Mouse (Mus musculus) intestine, embryonic 14.5 days (tissue): ENCODE results near the gene Dusp19. TPM values are rescaled to one million over a fixed set of nuclear protein-coding genes. Genes with fewer than 3 reads are reported as not detected.

Experiments
- ATAC-seq: fragments of 200-750 bp; cut with Nextera tagmentation; replicated peaks from 2 replicates; pipeline ENCODE4 v1.8.0; 2017; ENCODE audit warnings: low read depth, moderate number of reproducible peaks, moderate TSS enrichment, moderate library complexity; ENCODE audit not compliant: low FRiP score, low TSS enrichment
- DNase-seq: peaks from one replicate; pipeline ENCODE4 v3.0.0-alpha.2; 2018; ENCODE audit warnings: low spot score
- H3K27ac ChIP-seq: fragments of 300-500 bp; sonication (generic); 2 replicates; pipeline ENCODE4 v1.5.1; 2014; ENCODE audit warnings: low read depth, mild to moderate bottlenecking, control low read depth
- H3K27me3 ChIP-seq: fragments of 300-500 bp; sonication (generic); replicated peaks from 2 replicates; pipeline ENCODE4 v1.6.1; 2014; ENCODE audit warnings: low read length, control low read depth; ENCODE audit not compliant: control insufficient read depth, insufficient read depth
- H3K36me3 ChIP-seq: fragments of 300-500 bp; sonication (generic); 2 replicates; pipeline ENCODE4 v1.6.1; 2014; ENCODE audit warnings: low read length, control low read depth; ENCODE audit not compliant: control insufficient read depth, insufficient read depth
- H3K4me1 ChIP-seq: fragments of 300-500 bp; sonication (generic); replicated peaks from 2 replicates; pipeline ENCODE4 v1.6.1; 2014; ENCODE audit warnings: low read length, control low read depth, mixed read lengths; ENCODE audit not compliant: control insufficient read depth, insufficient read depth
- H3K4me2 ChIP-seq: fragments of 300-500 bp; sonication (generic); 2 replicates; pipeline ENCODE4 v1.6.1; 2014; ENCODE audit warnings: low read length
- H3K4me3 ChIP-seq: fragments of 300-500 bp; sonication (generic); 2 replicates; pipeline ENCODE4 v1.5.1; 2014; ENCODE audit warnings: low read depth, low read length, control low read depth, mixed read lengths
- H3K9ac ChIP-seq: fragments of 300-500 bp; sonication (generic); 2 replicates; pipeline ENCODE4 v1.6.1; 2014; ENCODE audit warnings: mild to moderate bottlenecking, low read length
- H3K9me3 ChIP-seq: fragments of 300-500 bp; sonication (generic); 2 replicates; pipeline ENCODE4 v1.6.1; 2016; ENCODE audit warnings: low read length, control low read depth; ENCODE audit not compliant: control insufficient read depth
- WGBS: fragments of 180-500 bp; shearing (Covaris S2); extraction: QIAGEN DNeasy Blood & Tissue Kit; methylation state at CpG from one replicate; pipeline ENCODE4 v1.1.7; 2014; 5-methylcytosine and 5-hydroxymethylcytosine counted together
- polyA plus RNA-seq: library from polyadenylated mRNA; unstranded; fragments of >200 nt; fragmentation: Nextera tagmentation; extraction: Ambion mirVana; gene quantifications from 2 replicates; pipeline ENCODE4 v1.2.1, GENCODE M21; 2014

Gene Dusp19
- polyA plus RNA-seq, 1 experiment from 2014 or later: 19.5 TPM

DNA sequence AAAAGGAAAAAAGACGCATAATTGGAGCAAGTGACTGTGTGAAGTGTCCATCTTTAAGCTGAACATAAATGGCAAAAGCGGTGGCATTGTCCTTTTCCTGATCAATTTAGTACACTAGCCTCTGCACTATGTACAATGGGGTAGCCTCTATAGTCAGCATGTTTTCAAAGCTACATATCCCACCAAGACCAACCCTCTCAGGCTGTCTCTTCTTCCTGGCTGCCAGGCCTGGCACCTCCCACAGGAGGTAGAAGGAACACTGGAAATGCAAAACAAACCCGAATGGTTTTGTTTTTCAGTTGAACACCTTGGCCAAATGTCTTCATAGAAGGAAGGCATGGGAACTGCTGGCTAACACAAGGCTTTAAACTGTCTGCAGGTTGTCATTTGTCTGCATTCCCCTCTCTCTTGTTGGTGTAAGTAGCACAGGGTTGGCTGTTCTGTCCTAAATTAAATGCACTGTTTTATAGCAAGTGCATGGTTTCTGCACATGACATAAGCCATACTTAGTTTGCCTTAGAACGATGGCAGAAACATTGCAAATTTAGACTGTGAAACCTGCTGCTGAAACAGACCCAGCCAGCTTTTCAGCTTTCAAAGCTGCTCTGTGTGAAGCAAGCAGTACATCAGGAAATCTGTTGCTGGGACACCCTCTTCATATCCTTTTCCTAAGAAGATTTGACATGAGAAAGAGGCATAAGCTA, 22.5 kb upstream of the Dusp19 start:
- Histone ChIP-seq H3K36me3 (no peaks in the 10 kb centered on the region), H3K27ac (no peak overlapping the region), H3K9me3 (no peaks in the 10 kb centered on the region), H3K27me3 (no peaks in the 10 kb centered on the region), H3K4me2 (no peak overlapping the region), H3K9ac (no peak overlapping the region), H3K4me1 (no peaks in the 10 kb centered on the region), H3K4me3 (no peak overlapping the region)
- DNase-seq (no peak), ATAC-seq (no peak)
- 66% methylated on average over 4 of the region's 4 CpGs for WGBS

DNA sequence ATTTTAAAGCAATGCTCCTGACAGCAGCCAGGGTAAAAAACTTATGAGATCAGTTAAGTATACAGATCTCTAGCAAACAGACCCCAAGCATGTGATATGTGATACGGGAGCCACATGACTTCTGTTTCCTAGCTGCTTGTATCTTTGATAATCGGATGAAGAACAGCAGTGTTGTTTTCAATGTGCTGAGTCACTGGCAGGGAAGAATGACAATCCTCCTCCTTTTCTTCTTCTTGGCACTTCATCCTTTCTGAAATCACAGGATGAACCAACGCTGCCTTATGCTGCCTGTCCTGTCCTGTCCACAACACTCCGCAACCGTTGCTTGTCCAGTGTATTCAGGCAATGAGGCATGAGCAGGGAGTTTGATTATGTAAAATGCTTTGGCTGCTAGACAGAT, 19.9 kb upstream of the Dusp19 start:
- Histone ChIP-seq H3K27ac (no peak overlapping the region), H3K4me3 (no peak overlapping the region), H3K27me3 (no peaks in the 10 kb centered on the region), H3K4me2 (no peak overlapping the region), H3K36me3 (no peaks in the 10 kb centered on the region), H3K9ac (no peak overlapping the region), H3K4me1 (no peaks in the 10 kb centered on the region), H3K9me3 (no peaks in the 10 kb centered on the region)
- ATAC-seq (no peak), DNase-seq (no peak)
- 70% methylated on average over 5 of the region's 5 CpGs for WGBS

DNA sequence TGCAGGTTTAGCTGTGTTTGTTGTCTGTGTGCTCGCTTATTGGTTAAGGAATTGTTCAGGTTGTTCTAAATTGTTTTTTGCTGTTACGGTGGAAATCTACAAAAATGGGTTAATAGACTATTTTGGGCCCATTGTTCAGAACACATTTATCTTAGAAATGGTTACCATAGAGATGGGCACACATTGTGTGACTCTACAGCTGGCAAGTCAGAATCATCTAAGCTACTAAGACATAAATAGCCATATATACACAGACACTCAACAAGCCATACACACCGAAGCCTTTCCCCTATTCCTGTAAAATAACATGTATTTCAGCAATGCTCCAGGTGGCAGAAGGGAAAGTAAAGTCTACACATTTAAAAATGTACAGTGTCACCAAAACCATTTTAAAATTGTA, 17.0 kb upstream of the Dusp19 start:
- no peak overlapping the region for H3K4me2 ChIP-seq
- H3K27ac ChIP-seq: no peak overlapping the region
- H3K36me3 ChIP-seq: no peaks in the 10 kb centered on the region
- no peak overlapping the region for H3K9ac ChIP-seq
- H3K4me1 ChIP-seq: no peaks in the 10 kb centered on the region
- no peak for ATAC-seq
- no peak for DNase-seq
- 91% methylated on average over 3 of the region's 3 CpGs for WGBS
- no peaks in the 10 kb centered on the region for H3K27me3 ChIP-seq
- H3K9me3 ChIP-seq: no peaks in the 10 kb centered on the region
- H3K4me3 ChIP-seq: no peak overlapping the region

DNA sequence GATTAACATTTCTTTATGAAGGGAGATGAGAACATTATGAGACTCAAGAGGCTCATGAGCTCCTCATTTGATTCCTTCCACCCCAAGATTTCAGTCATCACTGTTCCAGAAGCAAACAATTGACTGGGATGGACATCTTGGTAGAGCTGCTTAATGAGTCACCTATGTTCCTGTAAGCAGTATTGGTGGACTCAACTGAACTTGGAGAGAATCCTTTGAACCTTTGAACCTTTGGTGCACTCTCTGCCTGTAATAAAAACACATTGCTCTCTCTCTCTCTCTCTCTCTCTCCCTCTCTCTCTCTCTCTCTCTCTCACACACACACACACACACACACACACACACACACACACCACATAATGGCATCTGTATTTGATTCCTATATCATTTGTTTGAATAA, 16.2 kb upstream of the Dusp19 start:
- Histone ChIP-seq H3K9me3 (no peaks in the 10 kb centered on the region), H3K4me2 (no peak overlapping the region), H3K27me3 (no peaks in the 10 kb centered on the region), H3K27ac (no peak overlapping the region), H3K4me3 (no peak overlapping the region), H3K4me1 (no peaks in the 10 kb centered on the region), H3K36me3 (no peaks in the 10 kb centered on the region), H3K9ac (no peak overlapping the region)
- ATAC-seq: no peak
- no peak for DNase-seq

DNA sequence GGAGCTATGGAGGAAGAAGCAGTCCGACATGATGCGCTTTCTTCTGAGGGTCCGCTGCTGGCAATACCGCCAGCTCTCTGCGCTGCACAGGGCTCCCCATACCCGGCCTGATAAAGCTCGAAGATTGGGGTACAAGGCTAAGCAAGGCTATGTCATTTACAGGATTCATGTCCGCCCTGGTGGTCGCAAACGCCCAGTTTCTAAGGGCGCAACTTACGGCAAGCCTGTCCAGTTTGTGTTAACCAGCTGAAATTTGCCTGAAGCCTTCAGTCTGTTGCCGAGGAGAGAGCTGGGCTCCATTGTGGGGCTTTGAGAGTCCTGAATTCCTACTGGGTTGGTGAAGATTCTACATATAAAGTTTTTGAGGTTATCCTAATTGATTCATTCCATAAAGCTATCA, 14.1 kb upstream of the Dusp19 start:
- Histone ChIP-seq H3K4me3 (no peak overlapping the region), H3K27ac (no peak overlapping the region), H3K9ac (no peak overlapping the region), H3K4me2 (no peak overlapping the region), H3K9me3 (no peaks in the 10 kb centered on the region), H3K36me3 (no peaks in the 10 kb centered on the region), H3K27me3 (no peaks in the 10 kb centered on the region), H3K4me1 (no peaks in the 10 kb centered on the region)
- DNase-seq: no peak
- no peak for ATAC-seq
- WGBS: 94% methylated on average over 11 of the region's 13 CpGs

DNA sequence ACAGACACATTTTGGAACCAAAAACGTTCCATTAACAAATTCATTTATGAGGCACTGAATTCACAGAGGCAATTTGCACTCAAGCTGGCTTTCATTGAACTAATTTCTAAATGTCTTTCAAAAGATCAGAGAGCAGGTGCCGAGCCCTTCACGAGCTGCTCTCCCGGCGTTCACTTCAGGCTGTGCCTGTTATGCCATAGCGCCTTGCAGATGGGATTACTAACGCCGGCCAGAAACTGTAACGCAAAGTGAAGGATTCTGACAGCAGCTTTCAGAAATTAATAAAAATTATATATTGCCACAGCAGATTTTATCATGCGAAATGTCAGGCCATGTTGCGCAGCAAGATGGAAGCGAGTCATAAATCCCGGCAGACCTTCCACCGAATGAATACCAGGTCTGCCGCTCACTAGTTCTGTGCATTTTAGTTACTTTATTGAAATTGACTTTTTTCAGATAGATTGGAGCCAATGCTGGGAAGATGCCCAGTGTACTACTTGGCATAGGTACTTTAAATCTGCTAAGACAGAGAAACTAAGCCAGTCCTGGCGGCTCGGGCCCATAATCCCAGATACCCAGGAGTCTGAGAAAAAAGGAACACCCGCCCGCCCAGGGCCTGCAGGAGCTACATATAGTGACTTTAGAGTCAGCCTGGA, 12.9 kb upstream of the Dusp19 start:
- DNase-seq: no peak
- Histone ChIP-seq H3K27me3 (no peaks in the 10 kb centered on the region), H3K9me3 (no peaks in the 10 kb centered on the region), H3K4me1 (no peaks in the 10 kb centered on the region), H3K9ac (no peak overlapping the region), H3K4me2 (no peak overlapping the region), H3K36me3 (no peaks in the 10 kb centered on the region), H3K4me3 (no peak overlapping the region), H3K27ac (no peak overlapping the region)
- ATAC-seq: no peak
- 91% methylated on average over 19 of the region's 19 CpGs for WGBS

DNA sequence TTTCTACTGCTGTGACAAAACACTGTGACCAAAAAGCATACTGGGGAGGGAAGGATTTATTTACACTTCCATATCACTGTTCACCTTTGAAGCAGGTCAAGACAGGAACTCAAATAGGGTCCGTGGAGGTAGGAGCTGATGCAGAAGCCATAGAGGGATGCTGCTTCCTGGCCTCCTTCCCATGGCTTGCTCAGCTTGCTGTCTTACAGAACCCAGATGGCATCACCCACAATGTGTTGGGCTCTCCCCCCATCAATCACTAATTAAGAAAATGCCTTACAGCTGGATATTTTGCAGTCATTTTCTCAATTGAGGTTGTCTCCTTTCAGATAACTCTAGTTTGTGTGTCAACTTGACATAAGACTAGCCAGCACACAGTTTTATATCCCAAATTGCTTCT, 4.6 kb upstream of the Dusp19 start:
- DNase-seq: no peak

DNA sequence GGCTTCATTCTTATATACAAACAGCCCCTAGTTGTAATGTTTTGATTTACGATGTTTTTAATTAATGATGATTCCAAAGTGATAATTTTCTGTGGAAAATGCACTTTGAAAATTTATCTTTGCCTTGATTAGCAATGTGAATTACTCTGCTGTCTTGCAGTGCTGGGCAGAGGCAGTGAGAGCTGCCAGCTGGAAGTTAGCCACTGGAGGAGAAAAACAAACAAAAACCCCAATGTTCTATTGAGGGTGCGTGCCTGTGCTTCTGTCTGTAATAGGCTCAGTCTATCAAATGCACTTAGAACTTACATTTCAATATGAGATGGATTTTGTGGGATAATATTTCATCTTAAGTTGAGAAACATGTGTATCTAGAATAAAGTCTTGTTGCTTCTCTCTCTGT, 4.0 kb upstream of the Dusp19 start:
- no peak for ATAC-seq
- WGBS: 55% methylated on average over 2 of the region's 2 CpGs
- no peak overlapping the region for H3K4me2 ChIP-seq

More for the DNA sequence above, 4.6 kb upstream of the Dusp19 start:
- no peak overlapping the region for H3K9ac ChIP-seq
- ATAC-seq: no peak
- H3K4me3 ChIP-seq: no peak overlapping the region
- no peaks in the 10 kb centered on the region for H3K9me3 ChIP-seq
- 68% methylated on average over 1 of the region's 1 CpGs for WGBS
- H3K4me1 ChIP-seq: no peaks in the 10 kb centered on the region; the same call in 1 of the 2 replicates
- H3K36me3 ChIP-seq: no peaks in the 10 kb centered on the region
- H3K27ac ChIP-seq: no peak overlapping the region
- no peak overlapping the region for H3K4me2 ChIP-seq
- no peaks in the 10 kb centered on the region for H3K27me3 ChIP-seq

DNA sequence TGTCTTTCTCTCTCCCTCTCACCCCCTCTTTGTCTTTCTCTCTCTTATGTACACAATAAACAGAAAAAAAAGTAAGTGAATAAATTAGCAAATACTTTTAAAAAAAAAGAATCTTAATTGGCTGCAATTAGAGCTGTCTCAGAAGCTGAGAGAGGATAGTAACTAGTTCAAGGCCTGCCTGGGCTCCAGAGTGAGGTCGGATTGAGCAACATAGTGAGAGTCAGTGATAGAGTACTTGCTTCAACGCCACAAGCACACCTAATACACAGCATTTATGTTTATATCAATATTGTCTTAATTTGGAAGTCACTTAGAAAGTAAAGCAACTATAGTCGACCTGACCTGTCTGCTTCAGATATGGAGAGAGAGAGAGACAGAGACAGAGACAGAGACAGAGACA, 2.1 kb downstream of the Dusp19 start:
- H3K9ac ChIP-seq: no peak overlapping the region
- no peaks in the 10 kb centered on the region for H3K27me3 ChIP-seq
- WGBS: 84% methylated on average over 3 of the region's 3 CpGs
- H3K27ac ChIP-seq: no peak overlapping the region
- no peaks in the 10 kb centered on the region for H3K9me3 ChIP-seq
- ATAC-seq (no peak), DNase-seq (no peak)
- H3K4me3 ChIP-seq: no peak overlapping the region
- no peak overlapping the region for H3K4me2 ChIP-seq
- peaks cover 11% of the 10 kb centered on the region for H3K4me1 ChIP-seq
- H3K36me3 ChIP-seq: peaks cover 7% of the 10 kb centered on the region; the same call in 1 of the 2 replicates

More for the DNA sequence above, 4.0 kb upstream of the Dusp19 start:
- DNase-seq: no peak
- Histone ChIP-seq H3K4me3 (no peak overlapping the region), H3K9me3 (no peaks in the 10 kb centered on the region), H3K4me1 (peaks cover 3% of the 10 kb centered on the region), H3K36me3 (no peaks in the 10 kb centered on the region), H3K27me3 (no peaks in the 10 kb centered on the region), H3K27ac (no peak overlapping the region), H3K9ac (no peak overlapping the region)
